Mouse (Mus musculus): Measurements from ENCODE around the gene Prkce. TPM values are rescaled to one million over a fixed set of nuclear protein-coding genes. Genes with fewer than 3 reads are reported as not detected.
A peak's percentile ranks its signal among the peaks of the same experiment; 100 is the strongest.
"Not testable (repeated sequence)": the region's sequence is repeated elsewhere in the genome, so short reads cannot be mapped to it uniquely, and the experiment has no call there.

Prkce gene
- polyA plus RNA-seq, 1 experiment from 2014 or later, result 6.6 TPM

- ATAC-seq (no peak), DNase-seq (ENCODE audit: low read depth, low spot score) (no peak)
- in situ Hi-C loops (cut with MboI; ENCODE audit: low pct_unique_long_range_greater_than_20kb), result no loop called here
- ChIA-PET CTCF (interaction anchor here (2.7 kb wide), 1 partner anchor 303 kb away, joined by 8 read pairs; no protein-coding TSS in a partner anchor), POLR2A (interaction anchor here (0.7 kb wide), 1 partner anchor 22 kb away, joined by 3 read pairs; no protein-coding TSS in a partner anchor)
- H3K27me3 ChIP-seq, result no peaks in the 10 kb centered on the region
- TF ChIP-seq CTCF (IDR thresholded peaks at IDR 0.05), result no peak
Observed at GRCm38 (mm10) chr17:86464197-86464596, 296.6 kb downstream of the Prkce start.

- ATAC-seq (peak; percentile 47), DNase-seq (ENCODE audit: low read depth, low spot score) (no peak)
- CTCF ChIA-PET, result interaction anchor here (2.7 kb wide), 1 partner anchor 303 kb away, joined by 8 read pairs; no protein-coding TSS in a partner anchor
- no peaks in the 10 kb centered on the region for H3K27me3 ChIP-seq
- no peak for TF ChIP-seq CTCF (IDR thresholded peaks at IDR 0.05)
- in situ Hi-C loops (cut with MboI; ENCODE audit: low pct_unique_long_range_greater_than_20kb), result no loop called here
- POLR2A ChIA-PET, result no interaction called here
Observed at GRCm38 (mm10) chr17:86464689-86465363, 297.2 kb downstream of the Prkce start.

DNA sequence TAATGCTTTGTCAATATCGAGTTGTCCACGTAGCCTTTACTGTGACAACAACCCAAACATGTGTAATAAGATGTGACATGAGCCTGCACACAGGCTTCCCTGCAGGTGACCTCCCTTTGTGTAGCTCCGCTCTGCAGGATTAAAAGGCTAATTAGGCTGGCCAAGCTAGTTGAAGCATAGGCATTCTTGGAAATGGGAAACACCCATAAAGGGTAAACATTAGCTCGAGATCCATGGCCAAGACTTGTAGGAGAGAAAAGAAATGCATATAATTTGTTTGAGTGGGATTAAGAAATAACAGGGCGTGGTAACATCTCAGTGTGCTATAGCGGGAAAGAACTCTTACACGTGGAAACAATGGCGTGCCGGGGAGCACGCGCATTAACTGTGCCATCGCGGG, 298.3 kb downstream of the Prkce start:
- CTCF ChIA-PET, result interaction anchor here (2.7 kb wide), 1 partner anchor 304 kb away, joined by 8 read pairs; no protein-coding TSS in a partner anchor
- no peak for ATAC-seq

DNA sequence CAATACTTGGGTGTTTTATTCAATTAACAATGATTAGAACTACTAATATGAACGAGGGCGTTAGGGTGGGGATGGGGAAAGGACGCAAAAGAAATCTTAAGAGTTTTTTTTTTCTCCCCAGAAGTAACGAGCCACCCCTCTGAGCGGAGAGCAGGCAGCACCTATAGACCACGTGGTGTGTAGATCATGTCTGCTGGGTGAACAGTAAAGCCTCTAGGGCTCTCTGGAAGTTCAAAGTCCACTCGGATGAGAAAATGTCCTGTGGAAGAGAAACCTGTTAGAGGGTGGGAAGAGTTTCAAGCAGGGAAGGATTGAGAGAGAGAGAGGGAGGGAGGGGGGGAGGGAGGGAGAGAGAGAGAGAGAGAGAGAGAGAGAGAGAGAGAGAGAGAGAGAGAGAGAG, 298.8 kb downstream of the Prkce start:
- ATAC-seq (no peak), DNase-seq (ENCODE audit: low read depth, low spot score) (no peak)
- in situ Hi-C loops (cut with MboI; ENCODE audit: low pct_unique_long_range_greater_than_20kb), result no loop called here
- ChIA-PET POLR2A (no interaction called here), CTCF (interaction anchor here (2.7 kb wide), 1 partner anchor 305 kb away, joined by 8 read pairs; no protein-coding TSS in a partner anchor)
- no peak for TF ChIP-seq CTCF (IDR thresholded peaks at IDR 0.05)
- no peaks in the 10 kb centered on the region for H3K27me3 ChIP-seq

More for the DNA sequence above, 298.3 kb downstream of the Prkce start:
- no peak for DNase-seq (ENCODE audit: low read depth, low spot score)
- in situ Hi-C loops (cut with MboI; ENCODE audit: low pct_unique_long_range_greater_than_20kb), result no loop called here
- POLR2A ChIA-PET, result no interaction called here
- TF ChIP-seq CTCF (IDR thresholded peaks at IDR 0.05), result no peak
- H3K27me3 ChIP-seq, result no peaks in the 10 kb centered on the region

DNA sequence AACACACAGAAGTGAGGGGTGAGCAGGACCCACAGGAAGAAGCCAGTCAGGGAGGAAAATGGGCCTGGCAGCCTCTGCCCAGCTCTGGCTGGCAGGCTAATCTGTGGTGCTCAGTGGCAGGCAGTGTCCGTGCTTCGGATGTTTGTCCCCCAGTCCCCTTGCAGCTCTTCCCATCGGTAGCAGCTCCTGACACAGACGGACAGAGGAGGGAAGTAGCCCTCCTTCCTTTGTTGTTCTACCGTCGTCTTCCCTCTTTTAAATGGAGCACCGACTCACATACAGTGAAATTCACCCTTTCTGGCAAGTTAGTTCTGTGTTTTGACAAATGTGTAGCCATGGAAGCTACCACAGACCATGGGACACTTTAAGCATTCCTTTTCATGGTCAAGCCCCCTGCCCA, 299.3 kb downstream of the Prkce start:
- no peak for ATAC-seq
- in situ Hi-C loops (cut with MboI; ENCODE audit: low pct_unique_long_range_greater_than_20kb), result no loop called here
- H3K27me3 ChIP-seq, result no peaks in the 10 kb centered on the region
- CTCF ChIA-PET, result interaction anchor here (2.7 kb wide), 1 partner anchor 305 kb away, joined by 8 read pairs; no protein-coding TSS in a partner anchor
- POLR2A ChIA-PET, result no interaction called here
- TF ChIP-seq CTCF (IDR thresholded peaks at IDR 0.05), result no peak
- DNase-seq (ENCODE audit: low read depth, low spot score), result no peak

- H3K27me3 ChIP-seq, result no peaks in the 10 kb centered on the region
- in situ Hi-C loops (cut with MboI; ENCODE audit: low pct_unique_long_range_greater_than_20kb), result no loop called here
- TF ChIP-seq CTCF (IDR thresholded peaks at IDR 0.05), result no peak
- DNase-seq (ENCODE audit: low read depth, low spot score), result no peak
- no peak for ATAC-seq
- ChIA-PET POLR2A (no interaction called here), CTCF (no interaction called here)
Observed at GRCm38 (mm10) chr17:86467291-86467898, 299.8 kb downstream of the Prkce start.

DNA sequence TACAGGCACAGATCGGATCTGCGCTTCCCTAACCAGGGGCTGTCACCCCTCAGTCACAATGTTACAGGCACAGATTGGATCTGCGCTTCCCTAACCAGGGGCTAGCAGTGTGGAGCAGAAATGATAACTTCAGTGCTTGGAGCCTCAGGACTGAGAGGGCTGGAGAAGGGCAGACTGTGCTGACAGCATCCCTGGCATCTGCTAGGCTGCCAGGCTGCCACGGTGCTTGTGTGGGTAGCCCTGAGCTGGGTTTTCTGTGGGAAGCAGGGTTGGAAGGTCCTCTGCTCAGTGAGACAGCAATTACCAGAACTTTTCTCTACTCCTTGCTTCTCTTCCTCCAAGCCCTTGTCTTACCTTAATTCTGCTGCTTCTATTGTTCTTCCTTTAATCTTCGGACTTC, 300.4 kb downstream of the Prkce start:
- no peak for TF ChIP-seq CTCF (IDR thresholded peaks at IDR 0.05)
- CTCF ChIA-PET, result no interaction called here
- POLR2A ChIA-PET, result no interaction called here
- H3K27me3 ChIP-seq, result no peaks in the 10 kb centered on the region
- in situ Hi-C loops (cut with MboI; ENCODE audit: low pct_unique_long_range_greater_than_20kb), result no loop called here
- ATAC-seq (no peak), DNase-seq (ENCODE audit: low read depth, low spot score) (no peak)

- no peak for TF ChIP-seq CTCF (IDR thresholded peaks at IDR 0.05)
- ATAC-seq, result no peak
- H3K27me3 ChIP-seq, result no peaks in the 10 kb centered on the region
- no peak for DNase-seq (ENCODE audit: low read depth, low spot score)
- POLR2A ChIA-PET, result interaction anchor here (0.6 kb wide), 1 partner anchor 303 kb away, joined by 3 read pairs; no protein-coding TSS in a partner anchor
- CTCF ChIA-PET, result interaction anchor here (1.1 to 1.7 kb wide), 4 partner anchors 7 to 309 kb away, joined by 3 to 10 read pairs (median 3); no protein-coding TSS in a partner anchor
- in situ Hi-C loops (cut with MboI; ENCODE audit: low pct_unique_long_range_greater_than_20kb), result no loop called here
Observed at GRCm38 (mm10) chr17:86470160-86470559, 302.6 kb downstream of the Prkce start.

GRCm38 (mm10) chr17:86471684-86472083, 304.1 kb downstream of the Prkce start:
- POLR2A ChIA-PET, result no interaction called here
- no peaks in the 10 kb centered on the region for H3K27me3 ChIP-seq
- in situ Hi-C loops (cut with MboI; ENCODE audit: low pct_unique_long_range_greater_than_20kb), result no loop called here
- TF ChIP-seq CTCF (IDR thresholded peaks at IDR 0.05), result peak; percentile 83
- ATAC-seq (no peak), DNase-seq (ENCODE audit: low read depth, low spot score) (no peak)
- CTCF ChIA-PET, result interaction anchor here (0.7 to 1.7 kb wide), 9 partner anchors 9 to 326 kb away, joined by 3 to 10 read pairs (median 5); partner anchors contain the start of gene Srbd1

GRCm38 (mm10) chr17:86476674-86477073, 309.1 kb downstream of the Prkce start:
- H3K27me3 ChIP-seq, result no peaks in the 10 kb centered on the region
- ATAC-seq, result no peak
- in situ Hi-C loops (cut with MboI; ENCODE audit: low pct_unique_long_range_greater_than_20kb), result loop anchor here (25.0 kb wide), 2 partner anchors 786 to 1111 kb away; partner anchors contain the start of gene Mcfd2
- ChIA-PET POLR2A (interaction anchor here (0.5 kb wide), 1 partner anchor 285 kb away, joined by 3 read pairs; no protein-coding TSS in a partner anchor), CTCF (interaction anchor here (0.7 to 1.5 kb wide), 4 partner anchors 11 to 430 kb away, joined by 3 to 4 read pairs (median 3); no protein-coding TSS in a partner anchor)
- no peak for DNase-seq (ENCODE audit: low read depth, low spot score)
- TF ChIP-seq CTCF (IDR thresholded peaks at IDR 0.05), result no peak

DNA sequence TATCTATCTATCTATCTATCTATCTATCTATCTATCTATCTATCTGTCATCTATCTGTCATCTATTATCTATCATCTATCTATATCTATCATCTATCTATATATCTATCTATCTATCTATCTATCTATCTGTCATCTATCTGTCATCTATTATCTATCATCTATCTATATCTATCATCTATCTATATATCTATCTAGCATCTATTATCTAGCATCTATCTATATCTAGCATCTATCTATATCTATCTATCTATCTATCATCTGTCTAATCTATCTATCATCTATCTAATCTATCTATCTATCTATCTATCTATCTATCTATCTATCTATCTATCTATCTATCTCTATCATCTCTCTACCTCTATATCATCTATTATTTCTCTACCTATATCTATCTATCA, 309.8 kb downstream of the Prkce start:
- CTCF ChIA-PET, result interaction anchor here (0.7 kb wide), 1 partner anchor 54 kb away, joined by 3 read pairs; no protein-coding TSS in a partner anchor
- POLR2A ChIA-PET; DNase-seq (ENCODE audit: low read depth, low spot score); ATAC-seq; H3K27me3 ChIP-seq: not testable (repeated sequence)
- in situ Hi-C loops (cut with MboI; ENCODE audit: low pct_unique_long_range_greater_than_20kb), result loop anchor here (25.0 kb wide), 2 partner anchors 785 to 1110 kb away; partner anchors contain the start of gene Mcfd2
